Mouse (Mus musculus): ENCODE results near the gene Atp2c2. TPM values are rescaled to one million over a fixed set of nuclear protein-coding genes. Genes with fewer than 3 reads are reported as not detected.
A peak's percentile ranks its signal among the peaks of the same experiment; 100 is the strongest.

Atp2c2 gene
- polyA plus RNA-seq, 1 experiment from 2014 or later = 2.4 TPM

DNA sequence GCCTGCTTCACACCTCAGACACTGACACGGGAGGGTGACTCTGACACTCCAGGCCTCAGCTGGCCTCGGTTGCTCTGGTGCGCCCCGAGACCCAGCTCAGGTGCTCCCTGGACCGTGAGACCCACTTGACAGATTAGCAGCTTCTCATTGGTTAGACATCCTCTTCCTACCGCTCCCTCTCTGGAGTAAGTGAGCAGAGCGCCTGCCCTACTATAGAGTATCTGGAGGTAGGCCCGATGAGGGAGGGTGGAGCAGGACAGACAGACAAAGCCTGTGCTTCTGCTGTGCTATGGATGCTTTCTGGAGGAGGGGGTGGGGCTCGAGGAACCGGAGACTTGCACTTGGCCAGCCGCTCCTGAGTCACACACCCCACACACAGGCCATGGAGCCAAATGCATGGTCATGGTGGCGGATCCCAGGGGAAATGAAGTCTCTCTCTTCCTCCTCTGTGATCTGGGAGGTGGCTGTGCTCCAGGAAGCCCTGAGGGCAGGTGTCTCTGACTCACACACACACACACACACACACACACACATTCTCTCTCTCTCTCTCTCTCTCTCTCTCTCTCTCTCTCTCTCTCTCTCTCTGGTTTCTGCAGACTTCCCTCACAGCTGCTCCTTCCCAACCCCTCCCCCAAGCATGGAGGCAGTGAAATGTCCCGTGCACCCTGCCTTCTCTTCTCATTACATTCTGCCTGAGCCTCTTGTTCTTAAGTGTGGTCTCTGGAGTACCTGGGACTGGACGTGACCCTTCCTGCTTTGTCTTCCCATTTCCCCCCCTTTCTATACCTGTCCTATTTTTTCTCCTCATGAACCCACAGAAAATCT lies 9.3 kb downstream of the Atp2c2 start:
- TF ChIP-seq CTCF (IDR thresholded peaks at IDR 0.05; ENCODE audit: low read depth) = no peak
- Histone ChIP-seq H3K4me1 (replicated peaks; ENCODE audit: control insufficient read depth, insufficient read depth, low read length) (no peaks in the 10 kb centered on the region; the same call in 1 of the 2 replicates), H3K27me3 (replicated peaks; ENCODE audit: control insufficient read depth, insufficient read depth, low read length) (no peaks in the 10 kb centered on the region), H3K27ac (ENCODE audit: low read depth, low read length) (no peak overlapping the region), H3K9ac (ENCODE audit: low read depth, low read length) (no peak overlapping the region), H3K9me3 (ENCODE audit: control insufficient read depth) (no peaks in the 10 kb centered on the region), H3K4me3 (ENCODE audit: low read depth, low read length) (no peak overlapping the region), H3K36me3 (ENCODE audit: control insufficient read depth, insufficient read depth) (no peaks in the 10 kb centered on the region), H3K4me2 (replicated peaks; ENCODE audit: low read depth) (no peak overlapping the region)
- WGBS = 55% methylated on average over 14 of the region's 14 CpGs
- peak; percentile 56 for ATAC-seq

DNA sequence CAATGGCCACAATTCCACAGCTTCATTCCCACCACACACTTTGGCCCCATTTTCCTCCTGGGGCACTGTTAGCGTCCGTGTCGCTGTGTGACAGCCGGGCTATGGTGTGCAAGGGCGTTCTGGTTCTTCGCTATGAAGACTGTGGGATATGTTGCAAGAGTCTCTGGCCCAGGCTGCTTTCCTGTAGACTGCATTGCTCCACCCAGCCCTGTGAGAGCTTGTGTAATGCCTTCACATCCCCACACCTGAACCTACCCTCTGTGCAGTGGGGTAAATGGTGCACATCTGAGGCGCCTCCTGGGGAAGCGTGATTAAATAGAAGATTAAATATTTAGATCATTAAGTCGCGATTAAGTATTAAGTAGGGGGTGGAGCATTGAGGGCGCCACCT lies 9.9 kb downstream of the Atp2c2 start:
- no peak overlapping the region for H3K9ac ChIP-seq (ENCODE audit: low read depth, low read length)
- no peaks in the 10 kb centered on the region for H3K36me3 ChIP-seq (ENCODE audit: control insufficient read depth, insufficient read depth)
- TF ChIP-seq CTCF (IDR thresholded peaks at IDR 0.05; ENCODE audit: low read depth) = no peak
- WGBS = 62% methylated on average over 11 of the region's 11 CpGs
- no peak overlapping the region for H3K27ac ChIP-seq (ENCODE audit: low read depth, low read length)
- H3K9me3 ChIP-seq (ENCODE audit: control insufficient read depth) = no peaks in the 10 kb centered on the region
- no peak overlapping the region for H3K4me3 ChIP-seq (ENCODE audit: low read depth, low read length)
- no peaks in the 10 kb centered on the region; the same call in 1 of the 2 replicates for H3K4me1 ChIP-seq (replicated peaks; ENCODE audit: control insufficient read depth, insufficient read depth, low read length)
- ATAC-seq = peak; percentile 60
- no peak overlapping the region for H3K4me2 ChIP-seq (replicated peaks; ENCODE audit: low read depth)
- H3K27me3 ChIP-seq (replicated peaks; ENCODE audit: control insufficient read depth, insufficient read depth, low read length) = no peaks in the 10 kb centered on the region

DNA sequence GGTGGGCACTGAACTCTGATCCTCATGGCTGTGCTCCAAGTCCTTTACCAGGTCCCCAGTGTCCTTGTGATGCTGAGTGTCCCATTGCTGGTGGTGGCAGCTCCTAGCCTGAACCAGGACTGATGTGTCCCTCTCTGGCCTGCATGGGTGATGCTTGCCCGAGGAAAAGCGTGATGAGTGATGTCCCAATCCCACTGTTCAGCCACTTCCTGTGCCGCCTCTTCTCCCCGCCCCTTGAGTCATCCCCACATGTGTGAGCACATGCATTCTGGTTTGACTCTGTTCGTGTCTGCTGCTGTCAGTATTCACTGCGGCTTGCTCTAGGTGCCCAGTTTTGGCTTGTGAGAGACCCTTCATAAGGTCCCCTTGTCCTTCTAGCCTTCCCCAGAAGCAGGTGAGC lies 12.4 kb downstream of the Atp2c2 start:
- Histone ChIP-seq H3K27me3 (replicated peaks; ENCODE audit: control insufficient read depth, insufficient read depth, low read length) (no peaks in the 10 kb centered on the region), H3K27ac (ENCODE audit: low read depth, low read length) (no peak overlapping the region), H3K4me1 (replicated peaks; ENCODE audit: control insufficient read depth, insufficient read depth, low read length) (peaks cover under 1% of the 10 kb centered on the region; the same call in 1 of the 2 replicates), H3K9ac (ENCODE audit: low read depth, low read length) (no peak overlapping the region), H3K4me2 (replicated peaks; ENCODE audit: low read depth) (no peak overlapping the region), H3K9me3 (ENCODE audit: control insufficient read depth) (no peaks in the 10 kb centered on the region), H3K4me3 (ENCODE audit: low read depth, low read length) (no peak overlapping the region), H3K36me3 (ENCODE audit: control insufficient read depth, insufficient read depth) (no peaks in the 10 kb centered on the region)
- TF ChIP-seq CTCF (IDR thresholded peaks at IDR 0.05; ENCODE audit: low read depth) = no peak
- ATAC-seq = no peak
- WGBS = 62% methylated on average over 6 of the region's 6 CpGs

DNA sequence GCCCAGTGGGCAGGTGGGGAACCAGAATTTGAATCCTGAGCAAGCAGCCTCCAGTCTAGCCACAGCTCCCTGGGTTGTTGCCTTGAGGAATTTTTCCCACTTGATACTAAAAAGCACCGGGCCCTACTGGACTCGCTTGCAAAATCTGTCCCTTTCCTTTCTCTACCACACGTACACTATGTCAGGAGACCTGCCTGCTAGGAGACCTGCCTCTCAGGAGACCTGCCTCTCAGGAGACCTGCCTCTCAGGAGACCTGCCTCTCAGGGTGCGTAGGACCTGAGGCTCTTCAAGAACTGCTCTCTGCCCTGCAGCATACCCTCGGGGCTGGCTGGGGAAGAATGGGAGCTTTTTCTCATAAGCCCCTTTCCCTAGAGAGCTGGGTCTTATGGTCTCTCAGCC lies 13.6 kb downstream of the Atp2c2 start:
- no peak for ATAC-seq
- Histone ChIP-seq H3K9ac (ENCODE audit: low read depth, low read length) (no peak overlapping the region), H3K4me2 (replicated peaks; ENCODE audit: low read depth) (no peak overlapping the region), H3K4me3 (ENCODE audit: low read depth, low read length) (no peak overlapping the region), H3K27ac (ENCODE audit: low read depth, low read length) (no peak overlapping the region), H3K27me3 (replicated peaks; ENCODE audit: control insufficient read depth, insufficient read depth, low read length) (no peaks in the 10 kb centered on the region), H3K36me3 (ENCODE audit: control insufficient read depth, insufficient read depth) (no peaks in the 10 kb centered on the region), H3K4me1 (replicated peaks; ENCODE audit: control insufficient read depth, insufficient read depth, low read length) (peaks cover 4% of the 10 kb centered on the region; the same call in 1 of the 2 replicates), H3K9me3 (ENCODE audit: control insufficient read depth) (no peaks in the 10 kb centered on the region)
- 87% methylated on average over 5 of the region's 5 CpGs for WGBS
- TF ChIP-seq CTCF (IDR thresholded peaks at IDR 0.05; ENCODE audit: low read depth) = no peak

DNA sequence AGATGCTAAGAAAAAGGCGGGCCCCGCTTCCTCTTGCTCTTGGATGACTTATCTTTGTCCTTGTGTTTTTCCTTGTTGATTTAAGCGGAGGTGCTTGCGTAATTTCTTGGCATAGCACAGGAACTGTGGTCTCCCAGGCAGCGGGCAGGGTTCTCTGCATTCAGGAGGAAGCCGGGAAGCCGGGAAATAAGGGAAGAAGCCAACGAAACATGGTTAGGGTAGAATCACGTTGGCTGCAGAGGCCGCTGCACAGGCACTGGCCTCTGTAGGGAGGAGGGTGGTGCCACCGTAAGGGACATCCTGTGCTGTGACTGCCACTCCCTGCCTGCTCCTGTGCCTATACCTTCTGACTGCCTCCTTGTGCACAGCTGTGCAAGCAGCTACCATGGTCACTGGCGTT lies 15.4 kb downstream of the Atp2c2 start:
- Histone ChIP-seq H3K4me3 (ENCODE audit: low read depth, low read length) (no peak overlapping the region), H3K4me2 (replicated peaks; ENCODE audit: low read depth) (peak overlapping the region; percentile 25; the same call in 1 of the 2 replicates), H3K9me3 (ENCODE audit: control insufficient read depth) (no peaks in the 10 kb centered on the region), H3K27ac (ENCODE audit: low read depth, low read length) (peak overlapping the region; percentile 70), H3K27me3 (replicated peaks; ENCODE audit: control insufficient read depth, insufficient read depth, low read length) (no peaks in the 10 kb centered on the region), H3K9ac (ENCODE audit: low read depth, low read length) (no peak overlapping the region), H3K4me1 (replicated peaks; ENCODE audit: control insufficient read depth, insufficient read depth, low read length) (peaks cover 4% of the 10 kb centered on the region; the same call in 1 of the 2 replicates), H3K36me3 (ENCODE audit: control insufficient read depth, insufficient read depth) (no peaks in the 10 kb centered on the region)
- WGBS = 15% methylated on average over 12 of the region's 12 CpGs
- TF ChIP-seq CTCF (IDR thresholded peaks at IDR 0.05; ENCODE audit: low read depth) = peak; percentile 33
- peak; percentile 90 for ATAC-seq

DNA sequence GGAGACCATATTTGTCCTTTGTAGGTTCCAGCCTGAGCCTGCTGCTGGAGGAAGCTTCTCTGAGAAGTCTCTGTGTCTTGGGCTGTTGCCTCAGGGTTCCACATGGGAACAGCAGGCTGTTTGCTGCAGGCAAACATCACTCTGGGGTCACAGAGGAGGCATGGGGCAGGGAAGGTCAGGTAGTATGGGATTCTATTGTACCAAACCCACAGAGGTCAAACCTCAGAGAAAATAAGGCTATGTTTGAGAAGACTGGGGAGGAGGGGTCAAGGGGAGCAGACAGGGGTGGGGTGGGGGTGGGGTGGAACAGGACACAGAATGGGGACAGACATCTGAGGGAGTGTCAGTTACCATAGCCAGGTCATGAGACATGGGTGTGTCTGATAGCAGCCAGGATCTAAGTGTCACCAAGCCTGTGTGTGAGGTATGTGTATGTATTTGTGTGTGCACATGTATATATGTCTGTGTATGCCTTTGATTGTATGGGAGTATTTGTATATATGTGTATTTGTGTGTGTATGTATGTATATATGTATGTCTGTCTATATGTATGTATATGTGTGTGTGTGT lies 17.0 kb downstream of the Atp2c2 start:
- ATAC-seq = peak; percentile 37; the same call in 1 of the 2 replicates
- no peak overlapping the region for H3K4me2 ChIP-seq (replicated peaks; ENCODE audit: low read depth)
- no peak for TF ChIP-seq CTCF (IDR thresholded peaks at IDR 0.05; ENCODE audit: low read depth)
- no peaks in the 10 kb centered on the region for H3K9me3 ChIP-seq (ENCODE audit: control insufficient read depth)
- H3K4me3 ChIP-seq (ENCODE audit: low read depth, low read length) = no peak overlapping the region
- no peak overlapping the region for H3K27ac ChIP-seq (ENCODE audit: low read depth, low read length)
- H3K9ac ChIP-seq (ENCODE audit: low read depth, low read length) = no peak overlapping the region
- H3K27me3 ChIP-seq (replicated peaks; ENCODE audit: control insufficient read depth, insufficient read depth, low read length) = no peaks in the 10 kb centered on the region
- H3K4me1 ChIP-seq (replicated peaks; ENCODE audit: control insufficient read depth, insufficient read depth, low read length) = 0 out of 2 replicates have a peak, but pooled peaks cover 4% of the 10 kb centered on the region
- H3K36me3 ChIP-seq (ENCODE audit: control insufficient read depth, insufficient read depth) = no peaks in the 10 kb centered on the region
